Mouse (Mus musculus) cortical plate, adult 2 months (tissue): Measurements from ENCODE around the gene Speer4f2. TPM values are rescaled to one million over a fixed set of nuclear protein-coding genes. Genes with fewer than 3 reads are reported as not detected.

Experiments
- H3K27ac ChIP-seq: fragments of 200-500 bp; 2 replicates; pipeline ENCODE4 v1.5.1; 2012; ENCODE audit warnings: low read length, control low read depth, inconsistent platforms; ENCODE audit not compliant: insufficient read depth
- H3K4me1 ChIP-seq: fragments of 200-500 bp; 2 replicates; pipeline ENCODE4 v1.6.1; 2011; ENCODE audit warnings: low read length; ENCODE audit not compliant: control insufficient read depth, insufficient read depth
- H3K4me3 ChIP-seq: fragments of 200-500 bp; 2 replicates; pipeline ENCODE4 v1.5.1; 2011; ENCODE audit warnings: mild to moderate bottlenecking, low read length, control low read depth; ENCODE audit not compliant: insufficient read depth
- CTCF ChIP-seq: fragments of 200-500 bp; IDR thresholded peaks from 2 replicates; pipeline ENCODE4 v1.5.1; 2011; ENCODE audit warnings: mild to moderate bottlenecking, control low read depth, low read length; ENCODE audit not compliant: insufficient read depth; ENCODE audit errors: extremely low read depth
- POLR2A ChIP-seq: fragments of 200-500 bp; IDR thresholded peaks from 2 replicates; pipeline ENCODE4 v1.6.1; 2011; ENCODE audit warnings: mild to moderate bottlenecking, low read length, control low read depth; ENCODE audit not compliant: insufficient read depth; ENCODE audit errors: extremely low read depth
- polyA plus RNA-seq: library from polyadenylated mRNA; depleted of rRNA; stranded (reverse); fragments of >200 nt; gene quantifications from 2 replicates; pipeline ENCODE4 v1.2.3, GENCODE M21; 2012; rRNA removed

The Speer4f2 gene
- polyA plus RNA-seq, 1 experiment, result not detected

DNA sequence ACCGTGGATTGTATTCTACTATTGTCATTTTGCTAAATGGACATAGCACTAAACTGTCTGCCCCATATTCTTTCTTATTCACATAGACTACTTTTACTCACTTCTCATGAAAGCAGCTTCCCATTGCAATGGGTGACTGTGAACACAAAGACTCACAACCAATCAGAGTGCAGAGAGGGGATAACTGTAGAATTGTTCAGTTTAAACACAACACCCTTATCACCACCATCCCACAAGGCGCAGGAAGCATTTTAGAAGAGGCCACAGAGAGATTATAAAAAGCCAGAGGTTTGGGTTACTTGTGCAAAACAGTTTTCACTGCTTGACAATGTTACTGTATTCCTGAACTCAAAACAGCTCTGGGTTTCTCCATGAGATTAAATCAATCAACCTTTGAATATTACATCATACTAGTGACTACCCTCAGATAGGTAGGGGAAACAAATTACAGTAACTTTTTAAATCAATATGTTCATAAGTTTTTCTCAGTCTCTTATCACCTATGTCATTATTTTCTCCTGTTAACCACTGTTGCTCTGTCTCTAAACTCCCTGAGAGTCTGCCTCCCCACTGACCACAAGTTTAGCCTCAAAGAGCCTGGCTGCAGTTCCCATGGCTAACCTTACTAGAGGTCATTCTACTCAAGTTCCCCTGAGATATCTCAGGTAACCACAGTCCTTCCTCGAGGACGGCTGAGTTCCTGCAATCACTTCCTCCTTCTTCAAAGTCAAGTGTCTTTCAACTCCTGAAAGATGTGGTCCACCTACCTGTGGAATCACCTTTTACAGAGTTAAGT lies 29.5 kb downstream of the Speer4f2 start:
- no peak overlapping the region for H3K27ac ChIP-seq
- no peak overlapping the region for H3K4me3 ChIP-seq
- TF ChIP-seq CTCF (no peak), POLR2A (no peak)
- H3K4me1 ChIP-seq, result no peaks in the 10 kb centered on the region

DNA sequence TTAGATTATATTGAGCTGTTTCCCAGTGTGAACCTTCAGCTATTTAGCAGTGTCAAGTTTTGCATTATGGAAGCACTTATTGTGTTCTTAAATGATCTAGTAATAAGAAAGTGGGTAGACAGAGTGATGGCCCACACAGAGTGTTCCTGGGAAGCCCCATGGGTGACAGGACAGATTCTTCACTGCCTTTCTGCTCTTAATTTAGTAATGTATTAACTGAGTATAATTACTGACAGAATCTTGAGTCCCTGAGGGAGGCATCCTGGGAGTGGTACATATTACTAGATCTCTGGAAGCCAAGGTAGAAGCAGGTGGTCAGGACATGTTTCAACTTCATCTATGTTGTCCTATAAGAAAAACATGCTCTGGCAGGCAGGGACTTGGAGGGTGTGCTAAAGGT lies 30.6 kb downstream of the Speer4f2 start:
- H3K27ac ChIP-seq, result no peak overlapping the region
- H3K4me1 ChIP-seq, result no peaks in the 10 kb centered on the region
- TF ChIP-seq CTCF (no peak), POLR2A (no peak)
- no peak overlapping the region for H3K4me3 ChIP-seq

DNA sequence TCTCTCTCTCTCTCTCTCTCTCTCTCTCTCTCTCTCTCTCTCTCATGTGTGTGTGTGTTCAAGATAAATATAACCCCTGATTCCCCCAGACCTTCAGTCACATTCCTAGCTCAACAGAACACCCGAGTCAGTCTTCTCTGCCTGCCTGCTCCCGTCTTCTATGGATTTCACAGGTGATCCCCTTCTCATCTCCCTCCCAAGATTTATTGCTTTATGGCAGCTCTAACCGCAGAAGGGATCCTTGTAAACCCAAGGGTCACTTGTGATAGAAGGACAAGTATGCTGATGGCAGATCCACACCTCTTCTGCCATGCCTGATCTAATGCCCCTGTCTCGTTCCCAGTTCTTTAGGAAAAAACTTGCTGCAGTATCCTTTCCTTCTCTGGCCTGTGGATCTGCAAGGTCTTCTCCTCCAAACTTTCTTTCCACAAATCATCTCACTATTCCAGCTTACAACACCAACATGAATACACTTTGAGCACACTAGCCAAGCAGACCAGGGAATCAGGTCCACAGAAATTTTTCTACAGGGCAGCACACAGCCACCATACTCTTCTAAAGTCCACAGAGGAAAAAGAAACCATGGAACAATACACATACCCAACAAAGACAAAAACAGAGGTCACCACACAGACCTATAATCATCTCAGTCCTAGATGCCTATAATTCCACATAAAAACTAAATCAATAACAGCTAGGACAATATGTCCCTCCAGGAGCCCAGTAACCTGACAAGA lies 36.1 kb downstream of the Speer4f2 start:
- TF ChIP-seq CTCF, result no peak
- TF ChIP-seq POLR2A, result no peak
- Histone ChIP-seq H3K4me1 (no peaks in the 10 kb centered on the region), H3K27ac (no peak overlapping the region), H3K4me3 (no peak overlapping the region)

DNA sequence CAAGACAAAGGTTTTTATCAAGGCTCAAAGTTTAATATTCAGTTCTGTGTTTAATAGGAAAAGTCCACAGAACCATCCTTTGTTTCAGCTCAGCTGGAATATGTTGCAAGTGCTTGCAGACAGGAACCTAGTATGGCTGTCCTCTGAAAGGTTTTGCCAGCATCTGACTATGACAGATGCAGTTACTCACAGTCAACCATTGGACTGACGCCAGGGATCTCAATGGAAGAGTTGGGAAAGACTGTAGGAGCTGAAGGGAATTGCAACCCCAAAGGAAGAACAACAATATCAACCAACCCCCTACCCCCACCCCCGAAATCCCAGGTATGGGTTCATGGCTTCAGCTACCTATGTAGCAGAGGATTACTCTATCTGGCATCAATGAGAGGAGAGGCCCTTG lies 44.2 kb downstream of the Speer4f2 start:
- TF ChIP-seq POLR2A, result no peak
- no peak overlapping the region for H3K4me3 ChIP-seq
- H3K4me1 ChIP-seq, result no peaks in the 10 kb centered on the region
- no peak overlapping the region for H3K27ac ChIP-seq

DNA sequence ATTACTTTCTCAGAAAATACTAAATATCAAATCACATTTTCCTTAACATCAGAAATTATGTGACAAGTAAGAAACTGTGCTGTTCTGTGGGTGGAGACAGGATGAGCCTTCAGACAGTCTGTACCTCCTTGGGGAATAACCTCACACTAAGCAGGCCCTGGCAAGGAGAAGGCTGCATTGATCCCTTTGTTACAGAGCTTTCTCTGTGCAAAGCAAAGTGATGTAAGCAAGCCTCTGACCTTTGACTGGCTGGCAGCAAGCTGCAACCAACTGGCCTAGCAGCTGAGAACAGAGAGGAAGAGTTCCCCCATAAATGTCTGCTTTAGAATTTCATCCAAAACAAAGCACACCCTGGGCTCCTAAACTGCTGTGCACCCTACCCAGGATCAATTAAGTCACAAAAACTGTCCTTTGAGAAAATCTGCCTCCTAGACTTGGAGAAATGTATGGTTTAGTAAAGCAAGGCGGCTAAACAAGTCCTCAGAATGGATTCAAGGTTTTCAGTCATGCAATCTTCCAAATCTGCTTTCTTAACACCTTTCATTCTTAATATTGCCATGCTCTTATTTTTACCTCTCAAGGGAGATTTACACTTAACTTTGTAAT lies 46.3 kb downstream of the Speer4f2 start:
- H3K4me1 ChIP-seq, result no peaks in the 10 kb centered on the region
- no peak overlapping the region for H3K4me3 ChIP-seq
- TF ChIP-seq CTCF (no peak), POLR2A (no peak)
- H3K27ac ChIP-seq, result no peak overlapping the region

DNA sequence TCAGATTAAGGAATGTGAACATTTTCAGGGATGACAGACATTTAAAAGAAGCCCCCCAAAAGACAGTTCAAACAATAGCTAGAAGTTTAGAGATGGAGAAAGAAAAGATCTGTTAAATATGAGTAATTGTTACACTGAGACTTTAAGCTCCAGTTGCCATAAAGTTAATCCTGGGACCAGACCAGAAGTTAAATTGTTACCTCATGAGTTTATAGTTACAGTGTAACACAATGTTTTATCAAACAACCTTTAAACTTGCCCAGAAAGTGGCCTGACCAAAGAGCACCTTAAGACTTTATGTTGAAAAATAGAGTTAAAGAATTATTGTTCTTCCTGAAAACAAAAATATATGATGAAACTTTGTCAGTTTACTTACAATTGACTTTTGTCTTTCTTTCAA lies 46.9 kb downstream of the Speer4f2 start:
- Histone ChIP-seq H3K27ac (no peak overlapping the region), H3K4me1 (no peaks in the 10 kb centered on the region), H3K4me3 (no peak overlapping the region)
- no peak for TF ChIP-seq CTCF
- no peak for TF ChIP-seq POLR2A

DNA sequence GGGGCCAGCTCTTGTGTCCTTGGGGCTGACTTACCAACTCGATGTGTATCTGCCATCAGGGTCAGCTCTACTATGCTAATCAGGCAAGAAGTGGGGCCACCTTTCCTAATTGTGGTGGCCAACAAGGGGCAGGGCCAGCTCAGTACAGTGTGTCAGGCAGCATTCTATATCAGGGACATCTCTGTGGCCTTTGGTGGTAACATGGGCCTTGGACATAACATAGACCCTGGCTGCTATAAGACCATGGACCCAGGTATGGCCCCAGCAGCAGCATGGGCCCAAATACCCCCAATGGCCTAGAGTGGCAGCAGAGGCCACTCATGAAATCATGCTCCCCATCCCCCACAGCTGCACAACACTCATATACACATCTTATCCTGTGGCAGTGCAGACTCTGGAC lies 49.2 kb downstream of the Speer4f2 start:
- no peak for TF ChIP-seq CTCF
- no peak for TF ChIP-seq POLR2A
- H3K27ac ChIP-seq, result no peak overlapping the region
- H3K4me3 ChIP-seq, result no peak overlapping the region
- no peaks in the 10 kb centered on the region for H3K4me1 ChIP-seq

DNA sequence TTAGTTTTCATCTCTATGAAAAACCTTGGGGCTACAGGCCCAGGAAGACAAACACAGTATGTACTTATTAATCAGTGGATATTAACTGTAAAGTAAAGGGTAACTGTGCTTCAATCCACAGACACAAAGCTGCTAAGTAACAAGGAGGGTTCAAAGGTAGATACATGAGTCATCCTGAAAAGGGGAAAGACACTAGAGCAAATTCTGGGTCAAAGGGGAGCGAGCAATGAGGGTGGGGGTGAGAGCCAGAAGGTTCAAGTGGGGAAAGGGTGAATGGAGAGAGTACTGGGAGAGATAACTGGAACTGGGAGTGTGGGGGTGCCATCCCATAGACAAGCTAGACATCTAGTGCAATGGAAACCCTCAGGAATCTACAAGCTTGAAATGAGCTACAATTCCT lies 54.0 kb downstream of the Speer4f2 start:
- no peak for TF ChIP-seq CTCF
- no peak for TF ChIP-seq POLR2A
- Histone ChIP-seq H3K4me1 (no peaks in the 10 kb centered on the region), H3K4me3 (no peak overlapping the region), H3K27ac (no peak overlapping the region)

Other genes with a start within 250 kb of the Speer4f2 start
- gene Speer4f1, start 102.9 kb downstream of the Speer4f2 start, polyA plus RNA-seq, result not detected in 2 replicates
- 9.4 and 11.2 TPM in 2 replicates for gene Sema3c, start 201.1 kb downstream of the Speer4f2 start, polyA plus RNA-seq